Mouse (Mus musculus) large intestine, adult 2 months (tissue): ENCODE data around the gene Csnk1g1. TPM values are rescaled to one million over a fixed set of nuclear protein-coding genes. Genes with fewer than 3 reads are reported as not detected.
A peak's percentile ranks its signal among the peaks of the same experiment; 100 is the strongest.

ENCODE experiments used
- DNase-seq: peaks from one replicate; pipeline ENCODE4 v3.0.0-alpha.2; 2012; ENCODE audit warnings: low read depth, low spot score
- WGBS: fragments of 180-500 bp; shearing (Covaris S2); methylation state at CpG from one replicate; pipeline ENCODE4 v1.1.7; 2018; 5-methylcytosine and 5-hydroxymethylcytosine counted together
- polyA plus RNA-seq: library from polyadenylated mRNA; depleted of rRNA; stranded (reverse); fragments of >200 nt; gene quantifications from 2 replicates; pipeline ENCODE4 v1.2.3, GENCODE M21; 2012

Gene Csnk1g1
- polyA plus RNA-seq, 1 experiment = 4.1 TPM

DNA sequence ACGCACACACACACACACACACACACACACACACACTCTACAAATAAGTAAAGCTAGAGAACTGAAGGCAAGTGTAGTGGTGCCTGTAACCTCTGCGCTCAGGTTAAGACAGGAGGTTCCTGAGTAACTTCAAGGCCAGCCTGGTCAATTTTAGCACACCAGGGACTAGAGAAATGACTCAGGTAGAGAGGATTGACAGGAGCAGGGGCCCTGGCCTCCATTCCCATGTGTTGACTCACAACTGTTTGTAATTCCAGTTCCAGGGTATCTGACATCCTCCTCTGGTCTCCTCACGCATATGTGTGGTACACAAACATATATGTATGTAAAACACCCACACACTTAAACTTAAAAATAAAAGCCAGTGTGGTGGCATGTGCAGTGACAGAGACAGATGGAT lies 154.7 kb downstream of the Csnk1g1 start:
- no peak for DNase-seq
- WGBS = 89% methylated on average over 3 of the region's 3 CpGs

GRCm38 (mm10) chr9:66064316-66064715 lies 155.6 kb downstream of the Csnk1g1 start:
- WGBS = 96% methylated on average over 11 of the region's 11 CpGs
- DNase-seq = no peak

DNA sequence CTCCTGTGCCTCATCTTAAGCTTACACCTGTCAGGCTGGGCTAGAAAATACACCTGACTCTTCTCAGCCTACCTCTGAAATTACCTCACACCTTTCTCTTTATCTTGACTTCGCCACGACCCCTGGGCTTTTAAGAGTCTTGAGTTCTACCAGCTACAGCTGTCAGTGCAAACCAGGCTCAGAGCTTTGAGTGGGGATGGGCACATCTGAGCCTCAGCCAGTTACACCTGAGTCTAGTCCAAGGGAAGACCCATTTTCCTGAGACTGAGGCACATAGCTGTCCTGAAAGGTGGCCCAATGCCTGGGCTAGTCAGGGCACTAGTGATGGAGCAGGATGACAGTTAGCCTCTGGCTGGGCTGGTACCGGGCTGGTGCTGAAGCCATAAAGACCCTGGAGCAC lies 158.1 kb downstream of the Csnk1g1 start:
- no peak for DNase-seq
- WGBS = 86% methylated on average over 3 of the region's 3 CpGs

GRCm38 (mm10) chr9:66067542-66067941 lies 158.8 kb downstream of the Csnk1g1 start:
- 71% methylated on average over 5 of the region's 5 CpGs for WGBS

GRCm38 (mm10) chr9:66068056-66068455 lies 159.3 kb downstream of the Csnk1g1 start:
- WGBS = 91% methylated on average over 4 of the region's 4 CpGs
- no peak for DNase-seq

More at GRCm38 (mm10) chr9:66067542-66067941, 158.8 kb downstream of the Csnk1g1 start:
- no peak for DNase-seq

DNA sequence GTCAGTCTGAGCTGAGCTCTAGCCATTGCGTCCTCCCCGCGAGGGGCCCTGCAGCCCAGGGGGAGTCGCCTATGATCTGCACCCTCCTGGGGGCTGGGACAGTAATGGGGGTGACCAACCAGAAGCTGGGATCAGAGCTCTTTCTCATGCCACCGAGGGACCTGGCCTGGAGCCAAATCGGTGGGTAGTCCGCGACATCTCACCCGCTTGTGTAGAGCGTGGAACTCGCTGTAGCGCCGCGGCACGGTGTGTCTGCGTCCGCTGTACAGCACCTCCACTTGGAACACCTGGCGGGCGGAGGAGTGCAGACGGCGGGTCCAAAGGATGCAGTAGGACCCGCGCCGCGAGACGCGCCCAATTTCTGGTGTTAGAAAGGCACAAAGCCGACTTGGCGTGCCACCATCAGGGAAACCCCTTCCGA lies 160.3 kb downstream of the Csnk1g1 start:
- DNase-seq = no peak
- WGBS = 1% methylated on average over 30 of the region's 30 CpGs

GRCm38 (mm10) chr9:66069583-66069982 lies 160.9 kb downstream of the Csnk1g1 start, which contains the start of gene Snx22:
TSS of gene Snx22 (minus strand) at chr9:66069719.
- WGBS = under 1% methylated on average over 22 of the region's 22 CpGs
- peak; percentile 73 for DNase-seq

DNA sequence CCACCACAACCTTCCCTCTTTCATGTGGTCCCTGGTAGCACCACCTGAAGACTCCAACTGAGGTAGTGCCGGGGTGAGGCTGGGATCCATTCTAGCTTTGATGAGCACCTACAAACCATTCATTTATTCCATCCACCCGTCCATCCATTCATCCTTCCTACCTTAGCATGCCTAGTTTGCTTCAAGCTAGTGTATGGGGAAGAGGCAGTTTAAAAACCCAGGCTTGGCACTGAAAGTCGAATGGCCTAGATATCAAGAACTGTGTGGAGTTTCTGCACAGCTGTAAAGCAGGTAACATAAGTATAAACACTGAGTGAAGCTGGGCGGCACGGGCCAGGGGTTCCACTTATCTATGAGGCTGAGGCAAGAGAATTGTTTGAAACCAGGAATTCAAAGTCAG lies 161.4 kb downstream of the Csnk1g1 start:
- WGBS = 82% methylated on average over 5 of the region's 5 CpGs
- no peak for DNase-seq

- no peak for DNase-seq
- WGBS = 82% methylated on average over 7 of the region's 7 CpGs
Observed at GRCm38 (mm10) chr9:66072754-66073153, 164.0 kb downstream of the Csnk1g1 start.

- 67% methylated on average over 3 of the region's 3 CpGs for WGBS
- DNase-seq = no peak
Observed at GRCm38 (mm10) chr9:66078072-66078471, 169.3 kb downstream of the Csnk1g1 start.

GRCm38 (mm10) chr9:66078493-66078892 lies 169.8 kb downstream of the Csnk1g1 start:
- no peak for DNase-seq
- WGBS = 7% methylated on average over 14 of the region's 14 CpGs

GRCm38 (mm10) chr9:66080804-66081459 lies 172.2 kb downstream of the Csnk1g1 start:
- 49% methylated on average over 3 of the region's 3 CpGs for WGBS
- no peak for DNase-seq

DNA sequence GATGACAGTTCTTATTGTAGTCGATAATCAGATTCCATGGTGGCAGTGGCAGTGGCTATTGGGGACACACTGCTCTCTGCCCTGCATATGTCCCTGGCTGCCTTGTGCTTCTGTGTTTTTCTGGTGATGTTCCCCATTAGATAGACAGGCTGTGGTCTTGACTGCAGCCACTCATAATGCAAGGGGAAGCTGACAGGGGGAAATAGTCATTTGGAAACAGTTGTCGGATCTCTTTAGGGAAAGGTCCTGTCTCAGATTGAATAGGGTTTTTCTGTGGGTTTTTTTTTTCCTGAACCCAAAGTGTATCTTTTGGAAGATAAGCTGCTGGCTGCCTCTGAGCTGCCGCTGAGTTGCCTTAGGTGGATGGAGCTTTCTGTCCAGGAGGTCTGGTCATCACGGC lies 173.3 kb downstream of the Csnk1g1 start:
- 81% methylated on average over 4 of the region's 4 CpGs for WGBS
- no peak for DNase-seq

GRCm38 (mm10) chr9:66084171-66084570 lies 175.4 kb downstream of the Csnk1g1 start:
- 32% methylated on average over 3 of the region's 3 CpGs for WGBS
- DNase-seq = no peak

GRCm38 (mm10) chr9:66087062-66087461 lies 178.3 kb downstream of the Csnk1g1 start:
- no peak for DNase-seq
- 97% methylated on average over 7 of the region's 7 CpGs for WGBS

GRCm38 (mm10) chr9:66088411-66088810 lies 179.7 kb downstream of the Csnk1g1 start:
- no peak for DNase-seq
- 20% methylated on average over 4 of the region's 4 CpGs for WGBS

DNA sequence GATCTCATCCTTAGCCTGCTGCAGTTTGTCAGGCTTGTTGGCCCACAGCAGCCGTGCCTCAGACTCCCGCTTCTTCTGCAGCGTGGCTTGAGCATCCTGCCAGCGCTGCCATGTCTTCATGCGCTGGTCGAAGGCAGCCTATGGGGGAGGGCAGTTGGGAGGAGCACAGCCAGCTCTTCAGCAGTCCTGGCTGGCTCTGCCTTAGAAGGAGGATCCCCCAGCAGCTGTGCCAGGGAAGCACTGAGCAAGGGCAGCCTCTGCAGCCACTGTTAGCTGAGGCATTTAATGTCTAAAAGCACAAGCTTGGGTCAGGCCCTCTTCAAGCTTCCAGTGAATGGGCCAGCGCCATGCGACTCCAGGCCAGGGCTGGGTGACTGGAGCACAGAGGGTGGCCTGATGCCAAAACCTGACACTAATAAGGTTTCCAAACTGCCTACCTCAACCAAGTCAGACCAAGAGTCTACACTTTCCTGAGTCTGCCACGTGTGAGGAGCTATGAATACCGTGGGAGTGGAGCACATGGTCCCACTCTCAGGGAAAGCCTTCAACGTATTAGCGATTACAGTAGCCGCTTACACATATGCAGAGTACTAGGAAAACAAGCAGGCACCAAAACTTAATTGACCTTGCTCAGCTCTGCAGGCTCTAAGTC lies 182.0 kb downstream of the Csnk1g1 start:
- no peak for DNase-seq
- WGBS = 62% methylated on average over 13 of the region's 13 CpGs

- no peak for DNase-seq
- WGBS = 22% methylated on average over 6 of the region's 6 CpGs
Observed at GRCm38 (mm10) chr9:66091327-66092231, 182.9 kb downstream of the Csnk1g1 start.

- DNase-seq = no peak
- WGBS = 52% methylated on average over 2 of the region's 2 CpGs
Observed at GRCm38 (mm10) chr9:66092664-66093063, 183.9 kb downstream of the Csnk1g1 start.
